Mouse (Mus musculus) cerebellum, adult 18-20 months (tissue): ENCODE data around the gene Vcpkmt.

Source experiments
- DNase-seq, 2 experiments: peaks; one replicate each; pipeline ENCODE4 v3.0.0; 2021

The Vcpkmt gene

DNA sequence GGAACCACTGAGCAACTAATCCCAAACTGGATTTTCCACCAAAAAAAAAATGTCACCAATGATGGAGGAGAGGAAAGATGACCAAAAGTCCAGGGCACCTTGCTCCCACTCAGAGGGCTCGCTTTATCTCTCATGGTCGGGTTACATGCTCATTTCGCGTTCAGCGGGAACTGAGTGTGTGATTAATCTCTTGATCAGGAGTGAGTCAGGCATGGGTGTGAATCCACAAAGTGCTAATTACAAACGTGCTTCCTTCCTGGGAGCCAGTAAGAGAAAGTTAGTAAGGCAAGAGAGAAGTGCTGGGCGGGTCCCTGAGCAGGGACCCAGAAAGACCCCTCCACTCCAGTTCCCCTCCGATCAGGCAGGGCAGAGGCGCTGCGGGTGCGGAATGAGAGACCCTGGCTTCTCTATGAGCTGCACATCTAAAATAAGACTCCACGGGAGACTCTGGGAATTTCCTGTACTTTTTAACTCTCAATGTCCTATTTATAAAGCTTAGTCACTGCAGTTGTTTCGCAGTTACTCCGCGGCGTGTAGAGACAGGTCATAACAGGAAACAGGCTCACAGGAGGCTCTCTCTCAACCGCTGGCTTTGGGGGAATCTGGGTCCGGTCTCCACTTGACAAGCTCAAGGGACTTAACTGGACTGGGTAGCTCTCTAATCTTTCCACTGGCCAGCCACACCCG is 45.0 kb downstream of the Vcpkmt start:
- peak in 1 of 2 experiments; percentile 22 for DNase-seq

DNA sequence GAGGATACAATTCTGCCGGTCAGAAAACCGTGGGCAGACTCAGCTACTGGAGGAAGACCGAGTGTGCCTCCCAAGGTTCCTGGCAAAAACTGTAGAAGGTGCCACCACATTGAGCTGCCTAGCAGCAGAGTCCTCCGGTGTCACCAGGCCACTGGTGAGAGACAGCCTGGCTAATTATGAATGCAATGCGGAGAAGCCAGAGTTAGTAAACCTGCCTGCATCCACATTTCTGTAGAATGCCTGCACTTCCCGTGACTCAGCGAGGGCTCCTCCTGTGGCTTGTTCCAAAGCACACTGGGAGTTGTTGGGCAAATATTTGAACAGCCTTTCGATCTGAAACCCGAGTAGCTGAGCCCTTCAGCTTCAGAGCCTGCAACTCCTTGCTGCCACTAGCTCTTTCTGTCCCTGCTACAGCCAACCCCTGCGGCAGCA is 45.6 kb downstream of the Vcpkmt start:
- peak; percentile 63 to 64 for DNase-seq

- DNase-seq, result peak in 1 of 2 experiments; percentile 44
Observed at GRCm38 (mm10) chr12:69536616-69537242, 46.1 kb downstream of the Vcpkmt start.

DNA sequence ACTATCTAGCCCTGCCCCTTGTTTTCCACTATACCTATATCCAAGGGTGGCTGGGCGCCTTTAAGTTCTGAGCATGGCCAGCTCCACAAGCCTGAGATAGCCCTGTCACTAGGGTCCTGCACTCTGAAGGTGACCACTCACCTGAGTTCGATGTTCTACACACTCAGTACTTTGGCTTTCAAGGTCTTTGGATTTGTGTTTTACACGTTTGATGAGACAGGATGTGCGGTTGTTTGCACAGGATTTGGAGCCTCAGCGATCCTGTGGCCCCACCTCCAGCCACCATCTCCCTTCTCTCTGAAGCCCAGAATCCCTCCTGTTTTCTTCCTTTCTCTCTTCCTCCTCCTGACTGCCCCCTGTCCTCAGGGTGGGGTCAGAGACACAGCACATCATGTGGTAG is 49.6 kb downstream of the Vcpkmt start:
- DNase-seq, result no peak

DNA sequence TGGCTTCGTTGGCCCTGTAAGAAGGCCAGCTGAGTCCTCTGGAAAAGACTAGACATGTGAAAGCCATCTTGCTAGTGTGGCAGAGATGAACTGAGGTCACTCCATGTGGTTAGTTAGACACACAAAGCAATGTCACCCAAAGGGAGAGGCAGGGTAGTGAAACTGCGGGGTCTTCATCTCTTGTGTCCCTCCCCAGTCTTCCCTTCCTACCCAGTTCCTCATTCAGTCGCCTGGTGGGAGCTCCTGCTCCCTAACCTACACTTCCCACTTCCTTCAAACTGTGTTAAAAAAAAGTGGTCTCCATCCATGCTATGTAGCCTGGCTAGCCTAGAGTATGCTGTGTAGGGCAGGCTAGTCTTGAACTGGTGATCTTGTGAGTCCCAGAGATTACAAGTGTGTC is 50.3 kb downstream of the Vcpkmt start:
- DNase-seq, result no peak

GRCm38 (mm10) chr12:69532091-69532490 is 50.7 kb downstream of the Vcpkmt start:
- no peak for DNase-seq

DNA sequence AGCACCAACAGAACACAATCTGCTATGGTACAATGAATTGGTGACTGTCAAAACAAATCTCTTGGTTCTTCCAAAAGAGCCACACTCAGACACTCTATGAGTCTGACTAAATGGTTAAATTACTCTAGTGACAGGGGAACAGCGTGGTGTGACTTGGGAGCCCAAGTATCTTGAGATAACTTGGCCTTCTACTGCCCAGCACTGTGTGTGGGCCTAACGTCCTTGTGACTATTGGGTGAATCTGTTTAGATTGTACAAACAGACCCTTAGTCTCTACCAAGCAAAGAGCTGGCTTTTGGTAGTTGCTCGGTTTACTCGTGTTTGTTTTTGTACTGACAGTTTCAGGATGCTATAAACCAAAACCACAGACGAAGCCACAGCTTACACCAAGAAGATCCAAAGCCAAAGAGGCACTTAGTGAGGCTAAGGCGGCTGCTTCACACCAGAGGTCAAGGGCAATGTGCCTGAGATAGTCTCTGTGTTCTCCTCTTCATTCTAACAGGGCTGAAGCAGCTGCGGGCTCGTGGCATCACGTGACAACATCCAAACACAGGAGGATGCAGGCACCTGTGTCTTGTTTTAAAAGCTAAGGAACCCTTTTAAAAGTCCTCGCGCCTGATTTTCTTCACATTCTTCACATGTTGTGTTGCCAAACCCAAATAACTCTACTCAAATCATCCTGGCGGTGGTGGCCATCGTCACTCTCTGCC is 53.0 kb downstream of the Vcpkmt start:
- DNase-seq, result no peak

GRCm38 (mm10) chr12:69528275-69529032 is 54.4 kb downstream of the Vcpkmt start:
- no peak for DNase-seq
